Mouse (Mus musculus) embryonic facial prominence, embryonic 11.5 days (tissue): ENCODE measurements around the gene Lhx8. TPM values are rescaled to one million over a fixed set of nuclear protein-coding genes. Genes with fewer than 3 reads are reported as not detected.
A peak's percentile ranks its signal among the peaks of the same experiment; 100 is the strongest.

Experiments
- ATAC-seq: fragments of 200-750 bp; cut with Nextera tagmentation; replicated peaks from 2 replicates; pipeline ENCODE4 v1.8.0; 2017; ENCODE audit warnings: low read depth; ENCODE audit not compliant: insufficient number of reproducible peaks, low FRiP score, low TSS enrichment
- DNase-seq: peaks from one replicate; pipeline ENCODE4 v3.0.0-alpha.2; 2015; ENCODE audit warnings: low spot score
- H3K27ac ChIP-seq: fragments of 300-500 bp; sonication (generic); replicated peaks from 2 replicates; pipeline ENCODE4 v1.5.1; 2014; ENCODE audit warnings: mild to moderate bottlenecking, low read depth, low read length, control low read depth
- H3K27me3 ChIP-seq: fragments of 300-500 bp; sonication (generic); 2 replicates; pipeline ENCODE4 v1.6.1; 2014; ENCODE audit warnings: mild to moderate bottlenecking, low read length, moderate library complexity, mixed read lengths; ENCODE audit not compliant: control insufficient read depth, insufficient read depth
- H3K36me3 ChIP-seq: fragments of 300-500 bp; sonication (generic); replicated peaks from 2 replicates; pipeline ENCODE4 v1.6.1; 2014; ENCODE audit warnings: low read depth, mild to moderate bottlenecking, low read length, moderate library complexity, mixed read lengths; ENCODE audit not compliant: control insufficient read depth, insufficient read depth
- H3K4me1 ChIP-seq: fragments of 300-500 bp; sonication (generic); 2 replicates; pipeline ENCODE4 v1.6.1; 2014; ENCODE audit warnings: low read length, mixed read lengths; ENCODE audit not compliant: control insufficient read depth, insufficient read depth
- H3K4me2 ChIP-seq: fragments of 300-500 bp; sonication (generic); 2 replicates; pipeline ENCODE4 v1.6.1; 2014; ENCODE audit warnings: low read depth, mild to moderate bottlenecking, control low read depth, low read length, moderate library complexity
- H3K4me3 ChIP-seq: fragments of 300-500 bp; sonication (generic); 2 replicates; pipeline ENCODE4 v1.5.1; 2014; ENCODE audit warnings: low read depth, low read length, control low read depth
- H3K9ac ChIP-seq: fragments of 300-500 bp; sonication (generic); replicated peaks from 2 replicates; pipeline ENCODE4 v1.6.1; 2014; ENCODE audit warnings: mild to moderate bottlenecking, control low read depth, low read length
- H3K9me3 ChIP-seq: fragments of 300-500 bp; sonication (generic); replicated peaks from 2 replicates; pipeline ENCODE4 v1.6.1; 2016; ENCODE audit warnings: mild to moderate bottlenecking, low read length, inconsistent platforms, mixed read lengths; ENCODE audit not compliant: control insufficient read depth
- WGBS: fragments of 180-500 bp; shearing (Covaris S2); extraction: QIAGEN DNeasy Blood & Tissue Kit; methylation state at CpG from one replicate; pipeline ENCODE4 v1.1.7; 2014; 5-methylcytosine and 5-hydroxymethylcytosine counted together
- polyA plus RNA-seq: library from polyadenylated mRNA; unstranded; fragments of >200 nt; fragmentation: Nextera tagmentation; extraction: Ambion mirVana; gene quantifications from 2 replicates; pipeline ENCODE4 v1.2.1, GENCODE M21; 2014

The Lhx8 gene
- polyA plus RNA-seq, 1 experiment from 2014 or later: 73.1 TPM

DNA sequence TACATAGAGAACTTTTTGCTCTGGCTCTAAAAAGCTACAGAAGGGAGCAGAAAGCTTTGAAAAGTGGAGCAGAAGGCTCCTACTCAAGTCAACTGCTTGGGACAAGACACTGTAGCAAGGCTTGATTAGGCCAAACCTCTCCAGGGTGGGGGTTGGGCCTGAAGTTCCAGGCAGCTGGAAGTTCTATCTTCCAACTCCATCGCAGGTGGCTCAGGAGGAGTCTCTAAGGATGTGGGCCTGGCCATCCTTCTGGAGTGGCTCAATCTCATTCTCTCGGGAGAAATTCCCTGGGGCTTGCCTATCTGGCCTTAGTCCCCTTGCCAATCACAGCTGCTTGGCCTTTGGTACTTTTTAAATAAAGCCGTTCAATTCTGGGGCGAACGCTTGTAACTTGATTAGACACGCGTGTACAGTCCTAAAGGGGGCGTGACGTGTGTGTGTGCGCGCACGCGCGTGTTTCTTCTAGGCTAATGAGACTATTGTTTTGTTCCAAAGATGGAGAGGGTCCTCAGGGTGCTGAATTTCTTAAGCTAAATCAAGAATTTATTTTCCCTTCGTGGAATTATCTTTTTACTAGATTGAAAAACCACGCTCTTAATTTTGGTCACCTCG lies 9.3 kb upstream of the Lhx8 start:
- Histone ChIP-seq H3K36me3 (no peaks in the 10 kb centered on the region), H3K4me2 (no peak overlapping the region), H3K4me1 (peaks cover 5% of the 10 kb centered on the region; the same call in 1 of the 2 replicates), H3K4me3 (no peak overlapping the region), H3K27me3 (peaks cover 16% of the 10 kb centered on the region), H3K27ac (no peak overlapping the region; the same call in 1 of the 2 replicates), H3K9me3 (no peaks in the 10 kb centered on the region), H3K9ac (no peak overlapping the region)
- DNase-seq (no peak), ATAC-seq (no peak)
- 73% methylated on average over 17 of the region's 17 CpGs for WGBS

DNA sequence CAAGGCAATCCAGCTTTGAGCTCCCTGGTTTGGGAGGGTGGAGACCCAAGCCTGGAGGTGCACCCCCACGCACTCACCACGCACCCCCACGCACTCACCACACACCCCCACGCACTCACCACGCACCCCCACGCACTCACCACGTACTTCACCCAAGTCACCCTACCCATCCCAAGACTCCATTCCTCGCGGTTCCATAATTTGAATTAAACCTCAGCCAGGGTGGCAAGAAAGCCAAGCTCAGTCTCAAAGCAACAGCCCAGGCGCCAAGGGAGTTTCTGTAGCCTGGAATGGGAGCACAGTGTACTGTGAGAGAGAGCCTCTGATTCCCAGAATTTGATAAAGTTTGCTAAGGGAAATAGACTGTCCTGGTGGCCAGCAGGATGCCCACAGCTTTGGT lies 4.3 kb upstream of the Lhx8 start:
- Histone ChIP-seq H3K27ac (no peak overlapping the region), H3K36me3 (no peaks in the 10 kb centered on the region), H3K4me3 (peak overlapping the region; percentile 23), H3K9ac (peak overlapping the region; percentile 42), H3K9me3 (no peaks in the 10 kb centered on the region), H3K4me1 (peaks cover 6% of the 10 kb centered on the region; the same call in 1 of the 2 replicates), H3K27me3 (peaks cover 21% of the 10 kb centered on the region), H3K4me2 (peak overlapping the region; percentile 23; the same call in 1 of the 2 replicates)
- ATAC-seq (no peak), DNase-seq (no peak)
- WGBS: 5% methylated on average over 10 of the region's 10 CpGs

DNA sequence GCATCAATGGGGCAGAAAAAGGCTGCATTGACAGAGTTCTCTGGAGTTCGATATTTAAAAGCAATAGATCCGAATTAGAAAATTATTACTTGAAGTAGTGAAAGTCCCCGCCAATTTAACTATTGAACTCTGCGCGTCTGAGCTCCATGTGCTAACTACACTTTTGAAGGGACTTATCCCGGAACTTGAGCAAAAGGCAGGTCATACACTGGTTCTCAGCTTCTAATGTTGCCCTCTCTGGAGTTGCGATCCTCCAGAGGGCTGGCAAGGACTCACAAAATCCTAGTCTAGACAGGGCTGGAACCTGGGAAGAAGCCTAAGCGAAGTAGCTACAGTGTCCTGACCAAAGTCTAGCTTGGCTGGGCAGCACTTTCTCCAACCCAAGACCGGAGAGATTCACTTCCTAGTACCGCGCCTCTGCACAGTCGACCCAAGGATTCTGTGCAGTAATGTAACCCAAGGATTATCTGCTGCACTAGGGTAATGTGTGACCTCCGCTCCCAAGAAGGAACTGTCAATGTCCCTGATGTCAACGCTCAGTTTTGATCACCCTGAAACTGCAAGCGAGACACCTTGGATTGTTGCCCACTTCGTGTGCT lies 3.0 kb upstream of the Lhx8 start:
- Histone ChIP-seq H3K27me3 (peaks cover 25% of the 10 kb centered on the region), H3K27ac (no peak overlapping the region), H3K4me2 (peak overlapping the region; percentile 16)

DNA sequence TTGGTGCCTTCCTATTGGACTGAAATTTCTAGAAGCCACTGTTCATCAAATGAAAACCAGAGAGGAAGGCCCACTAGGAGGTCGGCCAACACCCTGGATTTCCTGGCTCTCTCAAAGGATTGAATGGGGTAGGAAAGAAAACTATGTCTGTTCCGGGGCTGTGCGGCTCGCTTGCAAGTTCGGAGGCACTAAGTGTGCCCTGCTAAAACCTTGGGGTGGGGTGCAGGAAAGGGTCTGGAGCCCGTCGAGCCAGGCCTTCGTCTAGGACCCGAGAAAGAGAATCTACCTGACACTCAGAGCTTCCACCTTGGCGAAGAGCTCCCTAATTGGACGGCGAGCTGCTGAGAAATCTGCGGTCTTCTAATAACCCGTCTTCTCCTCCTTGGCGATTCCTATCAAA lies 2.5 kb upstream of the Lhx8 start:
- ATAC-seq: no peak
- peaks cover 6% of the 10 kb centered on the region for H3K4me1 ChIP-seq
- H3K27ac ChIP-seq: peak overlapping the region; percentile 30

More for the DNA sequence above, 3.0 kb upstream of the Lhx8 start:
- no peaks in the 10 kb centered on the region for H3K36me3 ChIP-seq
- H3K9me3 ChIP-seq: no peaks in the 10 kb centered on the region
- peak overlapping the region; percentile 42 for H3K9ac ChIP-seq
- peaks cover 3% of the 10 kb centered on the region; the same call in 1 of the 2 replicates for H3K4me1 ChIP-seq
- DNase-seq (peak; percentile 36), ATAC-seq (no peak)
- 2% methylated on average over 16 of the region's 16 CpGs for WGBS
- peak overlapping the region; percentile 23 for H3K4me3 ChIP-seq

DNA sequence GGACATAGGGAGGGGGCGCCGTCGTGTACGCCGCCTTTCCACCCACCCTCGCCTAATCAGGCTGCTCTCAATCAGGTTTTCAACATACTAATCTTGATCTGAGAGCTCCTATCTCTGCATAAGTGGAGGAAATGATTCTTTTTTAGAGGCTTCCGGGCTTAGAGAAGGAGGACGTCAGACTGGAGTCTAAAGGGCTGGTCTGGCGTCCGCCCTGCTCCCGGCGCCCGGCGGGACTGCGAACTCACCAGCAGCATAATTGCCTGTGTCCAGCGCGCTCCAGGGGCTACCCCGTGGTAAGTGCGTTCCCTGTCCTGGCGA lies 1.7 kb upstream of the Lhx8 start:
- no peaks in the 10 kb centered on the region for H3K9me3 ChIP-seq
- H3K9ac ChIP-seq: peak overlapping the region; percentile 70
- H3K27ac ChIP-seq: peak overlapping the region; percentile 74
- no peak for ATAC-seq
- peaks cover 8% of the 10 kb centered on the region for H3K4me1 ChIP-seq
- WGBS: under 1% methylated on average over 20 of the region's 20 CpGs
- peak overlapping the region; percentile 37 for H3K4me3 ChIP-seq
- no peaks in the 10 kb centered on the region for H3K36me3 ChIP-seq
- H3K27me3 ChIP-seq: peaks cover 32% of the 10 kb centered on the region
- peak; percentile 54 for DNase-seq
- peak overlapping the region; percentile 43 for H3K4me2 ChIP-seq

More for the DNA sequence above, 2.5 kb upstream of the Lhx8 start:
- peak; percentile 43 for DNase-seq
- Histone ChIP-seq H3K4me2 (0 out of 2 replicates have a peak overlapping the region, but pooled peaks have one; percentile 2), H3K27me3 (peaks cover 29% of the 10 kb centered on the region), H3K4me3 (peak overlapping the region; percentile 37), H3K9me3 (no peaks in the 10 kb centered on the region), H3K9ac (peak overlapping the region; percentile 44), H3K36me3 (no peaks in the 10 kb centered on the region)
- WGBS: 1% methylated on average over 15 of the region's 15 CpGs

DNA sequence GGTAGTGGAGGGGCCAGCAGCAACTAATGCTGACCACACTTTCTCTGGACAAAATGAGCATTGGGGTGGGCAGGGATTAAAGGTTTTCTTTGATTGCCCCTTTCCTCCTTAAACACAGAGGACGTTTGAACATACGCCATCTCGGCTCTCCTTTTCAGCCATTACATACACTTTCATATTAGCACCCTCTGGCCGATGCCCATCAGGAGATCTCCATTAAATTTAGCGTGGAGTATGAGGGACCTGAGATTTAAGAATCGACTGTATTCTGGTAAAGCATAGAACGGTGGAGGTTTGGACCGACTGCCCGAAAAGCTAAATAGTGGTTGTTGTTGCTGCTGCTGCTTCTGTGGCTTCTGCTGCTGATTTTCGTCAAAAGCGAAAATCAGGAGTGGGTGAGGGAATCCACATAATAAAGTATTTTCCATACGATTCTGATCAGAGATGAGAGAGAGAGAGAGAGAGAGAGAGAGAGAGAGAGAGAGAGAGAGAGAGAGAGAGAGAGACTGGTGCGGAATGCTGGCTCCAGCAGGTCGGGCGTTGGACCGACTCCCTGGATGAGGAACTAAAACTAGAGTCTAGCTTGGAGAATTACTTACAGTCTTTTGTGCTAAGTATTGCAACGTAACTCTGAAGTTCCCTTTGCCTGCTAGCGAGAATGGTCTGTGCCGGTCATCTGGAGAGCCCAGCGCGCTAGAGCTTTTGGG lies 1.2 kb upstream of the Lhx8 start:
- DNase-seq: peak; percentile 35
- H3K36me3 ChIP-seq: no peaks in the 10 kb centered on the region
- H3K4me3 ChIP-seq: peak overlapping the region; percentile 37
- H3K9me3 ChIP-seq: no peaks in the 10 kb centered on the region
- WGBS: under 1% methylated on average over 21 of the region's 21 CpGs
- H3K27ac ChIP-seq: peak overlapping the region; percentile 74
- H3K9ac ChIP-seq: peak overlapping the region; percentile 70
- H3K27me3 ChIP-seq: peaks cover 32% of the 10 kb centered on the region
- ATAC-seq: no peak
- H3K4me1 ChIP-seq: peaks cover 8% of the 10 kb centered on the region
- peak overlapping the region; percentile 43 for H3K4me2 ChIP-seq

DNA sequence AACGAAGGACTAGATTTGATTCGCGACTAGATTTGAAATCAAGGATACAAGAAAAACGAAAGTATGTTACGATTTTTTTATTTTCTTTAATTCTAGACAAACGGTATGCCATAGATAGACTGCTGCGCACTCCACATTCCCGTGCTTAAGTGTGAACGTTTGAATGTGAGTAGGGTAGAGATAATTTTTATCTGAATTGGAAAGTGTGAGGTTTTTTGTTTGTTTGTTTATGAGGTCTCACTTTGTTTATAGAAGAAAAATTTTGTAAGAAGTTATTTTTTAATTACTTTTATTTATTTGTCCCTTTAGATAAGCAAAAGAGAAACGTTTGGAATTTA lies 513 bp upstream of the Lhx8 start:
- Histone ChIP-seq H3K36me3 (no peaks in the 10 kb centered on the region), H3K9ac (no peak overlapping the region; the same call in 1 of the 2 replicates), H3K27ac (no peak overlapping the region), H3K4me3 (peak overlapping the region; percentile 67; the same call in 1 of the 2 replicates), H3K4me1 (peaks cover 8% of the 10 kb centered on the region), H3K9me3 (no peaks in the 10 kb centered on the region), H3K4me2 (no peak overlapping the region), H3K27me3 (peaks cover 29% of the 10 kb centered on the region)
- no peak for DNase-seq
- no peak for ATAC-seq
- under 1% methylated on average over 10 of the region's 10 CpGs for WGBS
